Mouse (Mus musculus) small intestine, adult 2 months (tissue): ENCODE results near the gene Mcts2. TPM values are rescaled to one million over a fixed set of nuclear protein-coding genes. Genes with fewer than 3 reads are reported as not detected.
"Not testable (repeated sequence)": the region's sequence is repeated elsewhere in the genome, so short reads cannot be mapped to it uniquely, and the experiment has no call there.

Experiments used
- H3K27ac ChIP-seq: fragments of 200-500 bp; 2 replicates; pipeline ENCODE4 v1.5.1; 2012; ENCODE audit warnings: low read depth, low read length, control low read depth, inconsistent platforms; ENCODE audit not compliant: insufficient read depth
- H3K27me3 ChIP-seq: fragments of 200-500 bp; 2 replicates; pipeline ENCODE4 v1.6.1; 2012; ENCODE audit warnings: mild to moderate bottlenecking, moderate library complexity, low read length, inconsistent platforms; ENCODE audit not compliant: control insufficient read depth, insufficient read depth
- H3K36me3 ChIP-seq: fragments of 200-500 bp; 2 replicates; pipeline ENCODE4 v1.6.1; 2012; ENCODE audit warnings: mild to moderate bottlenecking, low read length, control low read depth, inconsistent platforms; ENCODE audit not compliant: control insufficient read depth, insufficient read depth
- H3K4me1 ChIP-seq: fragments of 200-500 bp; 2 replicates; pipeline ENCODE4 v1.6.1; 2012; ENCODE audit warnings: low read length, inconsistent platforms, mixed read lengths; ENCODE audit not compliant: control insufficient read depth, insufficient read depth, insufficient read length
- H3K4me3 ChIP-seq: fragments of 200-500 bp; 2 replicates; pipeline ENCODE4 v1.5.1; 2012; ENCODE audit warnings: low read depth, mild to moderate bottlenecking, control low read depth, inconsistent platforms, low read length, moderate library complexity
- CTCF ChIP-seq: fragments of 200-500 bp; IDR thresholded peaks from 2 replicates; pipeline ENCODE4 v1.5.1; 2012; ENCODE audit warnings: low read depth, mild to moderate bottlenecking, control low read depth, inconsistent platforms, low read length, moderate library complexity, mixed read lengths; ENCODE audit not compliant: insufficient replicate concordance, insufficient read length; ENCODE audit errors: extremely low read depth
- POLR2A ChIP-seq: fragments of 200-500 bp; IDR thresholded peaks from 2 replicates; pipeline ENCODE4 v1.6.1; 2012; ENCODE audit warnings: low read depth, mild to moderate bottlenecking, control low read depth, inconsistent platforms, low read length, moderate library complexity
- WGBS: fragments of 180-500 bp; shearing (Covaris S2); methylation state at CpG from one replicate; pipeline ENCODE4 v1.1.7; 2018; 5-methylcytosine and 5-hydroxymethylcytosine counted together
- polyA plus RNA-seq: library from polyadenylated mRNA; depleted of rRNA; stranded (reverse); fragments of >200 nt; gene quantifications from 2 replicates; pipeline ENCODE4 v1.2.3, GENCODE M21; 2012

Mcts2 gene
- polyA plus RNA-seq, 1 experiment, result 1.7 TPM

- H3K36me3 ChIP-seq, result no peaks in the 10 kb centered on the region
- WGBS, result 57% methylated on average over 10 of the region's 10 CpGs
- H3K27ac ChIP-seq, result no peak overlapping the region
- no peak overlapping the region for H3K4me3 ChIP-seq
- TF ChIP-seq CTCF, result peak; percentile 49; the same call in 1 of the 2 replicates
- no peak for TF ChIP-seq POLR2A
- no peaks in the 10 kb centered on the region for H3K27me3 ChIP-seq
- no peaks in the 10 kb centered on the region for H3K4me1 ChIP-seq
These were observed 29.4 kb upstream of the Mcts2 start for GRCm38 (mm10) chr2:152657398-152657797.

- no peaks in the 10 kb centered on the region for H3K36me3 ChIP-seq
- no peaks in the 10 kb centered on the region for H3K4me1 ChIP-seq
- no peaks in the 10 kb centered on the region for H3K27me3 ChIP-seq
- WGBS, result 67% methylated on average over 6 of the region's 6 CpGs
- TF ChIP-seq CTCF (no peak), POLR2A (no peak)
- H3K27ac ChIP-seq, result no peak overlapping the region
- no peak overlapping the region for H3K4me3 ChIP-seq
These were observed 25.7 kb upstream of the Mcts2 start for GRCm38 (mm10) chr2:152661163-152661562.

GRCm38 (mm10) chr2:152666191-152666590, 20.6 kb upstream of the Mcts2 start:
- 48% methylated on average over 3 of the region's 3 CpGs for WGBS
- H3K4me3 ChIP-seq, H3K27me3 ChIP-seq, H3K36me3 ChIP-seq, H3K4me1 ChIP-seq, H3K27ac ChIP-seq: not testable (repeated sequence)

GRCm38 (mm10) chr2:152669256-152669638, 17.6 kb upstream of the Mcts2 start, which contains the start of gene H13:
Gene H13, plus strand, starts transcription at chr2:152669461.
- no peaks in the 10 kb centered on the region for H3K27me3 ChIP-seq
- no peaks in the 10 kb centered on the region; the same call in 1 of the 2 replicates for H3K36me3 ChIP-seq
- peaks cover 17% of the 10 kb centered on the region; the same call in 1 of the 2 replicates for H3K4me1 ChIP-seq
- peak within 1 kb of the TSS; percentile 60 for H3K27ac ChIP-seq
- H3K4me3 ChIP-seq, result peak within 1 kb of the TSS; percentile 86
- peak; percentile 98 for TF ChIP-seq CTCF
- peak; percentile 91; the same call in 1 of the 2 replicates for TF ChIP-seq POLR2A
- under 1% methylated on average over 35 of the region's 35 CpGs for WGBS

DNA sequence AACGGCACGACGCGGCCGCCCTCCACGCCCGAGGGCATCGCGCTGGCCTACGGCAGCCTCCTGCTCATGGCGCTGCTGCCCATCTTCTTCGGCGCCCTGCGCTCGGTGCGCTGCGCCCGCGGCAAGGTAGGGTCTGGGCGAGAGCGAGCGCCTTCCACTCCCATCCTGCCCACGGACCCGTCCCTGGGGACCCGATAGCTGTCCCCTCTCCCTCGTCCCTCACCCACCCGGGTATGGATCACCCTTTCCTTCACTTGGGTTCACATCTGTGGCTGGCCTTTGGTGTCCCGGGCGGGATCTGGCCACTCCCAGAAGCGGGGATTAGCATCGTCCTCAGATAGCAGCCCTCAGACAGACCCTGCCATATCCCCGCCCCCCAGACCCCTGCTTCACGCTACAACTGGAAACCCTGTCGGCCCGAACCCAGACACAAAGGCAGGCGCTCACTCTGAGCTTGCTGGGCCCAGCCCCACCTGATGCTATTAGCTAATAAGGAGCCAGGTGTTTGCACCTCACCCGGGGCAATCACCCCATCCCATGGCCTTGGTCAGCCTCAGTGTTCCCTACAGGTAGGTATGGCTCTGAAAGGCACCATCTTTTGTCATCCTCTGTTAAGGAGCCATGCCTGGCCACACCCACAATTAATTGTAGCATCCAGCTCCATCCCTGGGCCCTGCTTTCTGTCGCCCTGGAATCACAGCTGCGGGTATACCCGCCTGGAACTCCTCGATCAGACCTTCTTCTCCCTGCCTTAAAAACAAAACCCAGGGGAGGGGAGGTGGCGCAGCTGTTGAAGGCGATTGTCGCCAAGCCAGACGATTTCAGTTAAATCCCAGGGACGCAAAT, 17.0 kb upstream of the Mcts2 start:
- peak overlapping the region; percentile 60 for H3K27ac ChIP-seq
- peak overlapping the region; percentile 86 for H3K4me3 ChIP-seq
- TF ChIP-seq CTCF (no peak), POLR2A (no peak)
- WGBS, result 3% methylated on average over 46 of the region's 46 CpGs
- no peaks in the 10 kb centered on the region for H3K27me3 ChIP-seq
- no peaks in the 10 kb centered on the region; the same call in 1 of the 2 replicates for H3K36me3 ChIP-seq
- peaks cover 17% of the 10 kb centered on the region; the same call in 1 of the 2 replicates for H3K4me1 ChIP-seq

GRCm38 (mm10) chr2:152670983-152671641, 15.7 kb upstream of the Mcts2 start:
- peaks cover 9% of the 10 kb centered on the region for H3K36me3 ChIP-seq
- H3K4me3 ChIP-seq, result peak overlapping the region; percentile 86
- no peak overlapping the region for H3K27ac ChIP-seq
- 43% methylated on average over 9 of the region's 9 CpGs for WGBS
- H3K27me3 ChIP-seq, result no peaks in the 10 kb centered on the region
- peaks cover 17% of the 10 kb centered on the region; the same call in 1 of the 2 replicates for H3K4me1 ChIP-seq
- TF ChIP-seq CTCF, result no peak
- TF ChIP-seq POLR2A, result no peak

DNA sequence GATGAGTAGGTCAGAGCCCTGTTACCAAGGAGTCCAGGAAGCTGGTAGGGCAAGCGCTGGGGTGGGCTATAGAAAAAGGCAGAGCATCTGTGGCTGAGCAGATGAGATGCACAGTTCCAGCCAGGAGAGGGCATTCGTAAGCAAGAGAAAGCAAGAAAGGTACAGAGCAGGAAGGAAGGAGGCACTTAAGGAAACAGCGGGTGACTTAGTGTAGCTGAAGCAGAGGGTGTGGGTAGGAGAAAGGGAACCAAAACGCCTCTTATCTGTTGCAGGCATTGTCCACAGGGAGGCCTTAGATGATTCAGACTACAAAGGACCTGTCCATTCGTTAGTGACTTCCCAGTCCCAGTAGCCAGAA, 15.2 kb upstream of the Mcts2 start:
- Histone ChIP-seq H3K4me3 (peak overlapping the region; percentile 86), H3K36me3 (peaks cover 13% of the 10 kb centered on the region), H3K4me1 (peaks cover 17% of the 10 kb centered on the region; the same call in 1 of the 2 replicates), H3K27me3 (no peaks in the 10 kb centered on the region), H3K27ac (no peak overlapping the region)
- 9% methylated on average over 5 of the region's 5 CpGs for WGBS
- no peak for TF ChIP-seq POLR2A
- peak; percentile 50; the same call in 1 of the 2 replicates for TF ChIP-seq CTCF
